Mouse (Mus musculus): ENCODE data around the gene Cracr2a. TPM values are rescaled to one million over a fixed set of nuclear protein-coding genes. Genes with fewer than 3 reads are reported as not detected.

Cracr2a gene
- polyA plus RNA-seq, 1 experiment from 2014 or later, result 0.31 TPM

DNA sequence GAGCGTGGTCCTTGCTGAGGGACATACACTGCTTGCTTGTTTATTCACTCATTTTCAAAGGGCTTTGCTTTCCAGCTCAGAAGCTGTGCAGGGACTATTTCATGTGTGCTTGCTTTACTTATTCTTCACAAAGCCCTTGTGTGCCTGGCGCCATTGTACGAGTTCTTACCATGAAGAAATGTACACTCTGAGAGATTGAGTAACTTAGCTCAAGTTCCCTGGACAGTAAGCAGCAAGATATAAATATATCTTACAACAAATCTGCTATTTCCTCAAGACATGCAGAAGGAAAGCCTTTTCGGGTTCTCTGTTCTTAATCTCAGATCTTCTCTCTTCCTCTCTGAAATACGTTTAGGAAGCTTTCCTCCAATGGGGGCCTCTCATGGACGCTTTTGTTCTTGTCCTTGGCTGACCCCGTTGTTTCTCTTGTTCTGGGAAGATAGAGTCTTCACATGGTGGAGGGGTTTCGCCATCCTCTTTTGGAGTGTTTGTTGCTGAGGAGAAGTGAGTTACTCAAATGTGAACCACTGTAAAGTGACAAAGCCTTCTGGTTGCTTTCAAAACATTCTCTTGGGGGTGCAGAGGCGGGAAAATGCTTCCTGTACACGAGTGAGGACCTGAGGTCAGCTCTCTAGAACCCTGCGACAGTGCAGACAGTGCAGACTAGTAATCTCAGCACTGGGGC lies 12.8 kb downstream of the Cracr2a start:
- Histone ChIP-seq H3K27me3 (no peaks in the 10 kb centered on the region), H3K27ac (replicated peaks) (no peak overlapping the region), H3K4me1 (no peaks in the 10 kb centered on the region), H3K4me3 (no peak overlapping the region), H3K4me2 (replicated peaks) (no peak overlapping the region), H3K36me3 (no peaks in the 10 kb centered on the region), H3K9me3 (no peaks in the 10 kb centered on the region), H3K9ac (replicated peaks) (no peak overlapping the region)
- WGBS, result 79% methylated on average over 11 of the region's 11 CpGs
- no peak for ATAC-seq (replicated peaks)

DNA sequence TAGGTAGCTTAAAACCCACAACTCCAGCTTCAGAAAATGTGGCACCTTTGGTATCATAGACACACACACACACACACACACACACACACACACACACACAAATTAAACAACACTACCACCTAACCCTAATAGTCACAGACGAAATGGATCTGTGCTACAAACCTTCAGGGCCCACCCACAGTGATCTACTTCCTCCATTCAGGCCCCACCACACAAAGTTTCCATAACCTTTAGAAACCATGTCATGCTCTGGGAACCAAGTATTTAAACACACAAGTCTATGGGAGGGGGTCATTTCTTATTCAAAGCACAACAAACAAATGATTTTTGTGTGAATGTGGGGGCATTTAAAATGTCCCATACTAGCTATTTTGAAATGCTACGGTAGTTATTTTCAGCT lies 14.1 kb downstream of the Cracr2a start:
- H3K4me1 ChIP-seq, result no peaks in the 10 kb centered on the region
- H3K27ac ChIP-seq (replicated peaks), result no peak overlapping the region
- no peaks in the 10 kb centered on the region for H3K27me3 ChIP-seq
- no peak overlapping the region for H3K4me3 ChIP-seq
- H3K36me3 ChIP-seq, result no peaks in the 10 kb centered on the region
- ATAC-seq (replicated peaks), result no peak
- 84% methylated on average over 2 of the region's 2 CpGs for WGBS
- no peak overlapping the region for H3K4me2 ChIP-seq (replicated peaks)
- H3K9ac ChIP-seq (replicated peaks), result no peak overlapping the region
- H3K9me3 ChIP-seq, result no peaks in the 10 kb centered on the region

DNA sequence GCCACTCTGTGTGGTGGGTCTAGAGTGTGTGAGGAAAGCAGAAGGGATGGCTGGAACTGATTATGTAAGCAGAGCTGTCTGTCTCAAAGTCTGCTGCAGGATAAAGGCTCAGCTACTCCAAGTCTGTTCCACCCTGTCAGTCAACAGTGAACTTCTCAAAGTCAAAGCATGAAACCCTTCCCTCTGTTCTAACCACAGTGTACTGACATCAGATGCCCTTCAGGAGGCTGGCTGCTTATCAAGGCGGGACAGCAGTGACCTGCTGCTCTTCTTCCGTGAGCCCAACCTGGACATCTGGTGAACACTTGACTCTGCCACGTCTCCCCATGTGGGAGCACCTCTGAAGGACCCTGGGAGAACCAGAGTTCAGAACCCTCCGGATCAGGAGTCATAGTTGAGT lies 16.6 kb downstream of the Cracr2a start:
- ATAC-seq (replicated peaks), result no peak
- H3K9ac ChIP-seq (replicated peaks), result no peak overlapping the region
- no peaks in the 10 kb centered on the region for H3K27me3 ChIP-seq
- no peak overlapping the region for H3K4me3 ChIP-seq
- no peaks in the 10 kb centered on the region for H3K9me3 ChIP-seq
- no peaks in the 10 kb centered on the region for H3K36me3 ChIP-seq
- 84% methylated on average over 4 of the region's 4 CpGs for WGBS
- peaks cover 8% of the 10 kb centered on the region for H3K4me1 ChIP-seq
- H3K27ac ChIP-seq (replicated peaks), result no peak overlapping the region
- no peak overlapping the region for H3K4me2 ChIP-seq (replicated peaks)

DNA sequence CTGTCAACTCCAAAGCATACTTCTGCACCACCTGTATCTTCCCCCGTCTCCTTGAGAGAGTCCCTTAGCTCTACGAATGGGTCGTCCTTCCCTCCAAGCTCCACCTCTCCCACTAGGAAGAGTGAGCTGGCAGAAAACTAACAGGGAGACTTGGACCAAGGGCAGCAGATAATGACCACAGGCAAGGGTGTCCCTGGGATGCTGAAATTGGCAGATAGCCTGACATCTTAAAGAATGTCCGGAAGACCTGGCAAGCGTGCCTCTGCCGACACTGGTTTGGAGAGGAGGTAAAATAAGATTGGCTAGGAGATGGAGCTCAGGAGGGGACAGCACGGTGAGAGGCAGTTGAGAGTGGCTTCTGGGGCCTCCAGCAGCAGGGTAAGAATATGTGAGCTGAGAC lies 17.2 kb downstream of the Cracr2a start:
- ATAC-seq (replicated peaks), result no peak
- WGBS, result 77% methylated on average over 7 of the region's 7 CpGs

DNA sequence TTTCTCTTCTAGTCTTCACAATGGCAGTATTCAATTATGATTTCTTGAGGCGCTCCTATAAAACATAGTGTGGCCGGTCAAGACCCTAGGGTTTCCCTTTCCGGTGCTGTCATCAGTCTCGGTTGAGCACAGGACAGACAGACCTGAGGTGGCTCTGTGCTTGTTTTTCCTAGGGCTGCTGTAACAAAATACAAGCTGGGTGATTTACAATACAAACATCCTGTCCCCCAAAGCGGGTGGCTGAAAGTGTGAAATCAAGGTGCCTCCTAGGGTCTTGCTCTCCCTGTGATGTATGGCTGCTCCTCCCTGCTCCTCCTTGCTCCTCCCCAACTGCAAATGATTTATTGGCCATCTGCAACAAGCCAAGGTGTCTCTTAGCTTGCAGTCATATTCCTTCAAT lies 17.7 kb downstream of the Cracr2a start:
- H3K27me3 ChIP-seq, result no peaks in the 10 kb centered on the region
- H3K4me2 ChIP-seq (replicated peaks), result no peak overlapping the region
- no peak for ATAC-seq (replicated peaks)
- H3K9ac ChIP-seq (replicated peaks), result no peak overlapping the region
- no peak overlapping the region for H3K4me3 ChIP-seq
- H3K9me3 ChIP-seq, result no peaks in the 10 kb centered on the region
- H3K36me3 ChIP-seq, result no peaks in the 10 kb centered on the region
- 84% methylated on average over 5 of the region's 5 CpGs for WGBS
- no peak overlapping the region for H3K27ac ChIP-seq (replicated peaks)
- H3K4me1 ChIP-seq, result peaks cover 9% of the 10 kb centered on the region

More for the DNA sequence above, 17.2 kb downstream of the Cracr2a start:
- H3K4me1 ChIP-seq, result peaks cover 9% of the 10 kb centered on the region
- no peak overlapping the region for H3K27ac ChIP-seq (replicated peaks)
- no peaks in the 10 kb centered on the region for H3K9me3 ChIP-seq
- H3K4me2 ChIP-seq (replicated peaks), result no peak overlapping the region
- H3K36me3 ChIP-seq, result no peaks in the 10 kb centered on the region
- no peak overlapping the region for H3K9ac ChIP-seq (replicated peaks)
- no peak overlapping the region for H3K4me3 ChIP-seq
- no peaks in the 10 kb centered on the region for H3K27me3 ChIP-seq

DNA sequence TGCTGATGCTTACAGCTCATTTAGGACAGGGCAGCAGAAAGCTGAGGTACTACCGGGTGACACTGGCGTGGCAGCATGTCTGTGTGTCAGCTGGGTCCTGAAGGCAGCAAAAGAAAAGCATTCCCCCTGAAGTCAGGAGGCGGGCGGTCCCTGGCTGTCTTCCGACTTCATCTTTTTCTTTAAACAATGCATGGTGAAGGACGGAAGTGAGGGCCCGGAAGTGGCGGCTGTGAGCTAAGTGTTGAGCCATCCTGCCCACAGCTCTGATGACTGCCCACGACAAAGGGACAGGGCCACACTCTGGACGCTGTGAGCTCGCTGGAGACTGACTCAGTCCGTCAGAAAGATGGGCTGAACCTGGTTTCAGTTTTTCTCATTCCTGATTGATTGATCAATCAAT lies 20.8 kb downstream of the Cracr2a start:
- Histone ChIP-seq H3K4me2 (replicated peaks) (peak overlapping the region; percentile 37), H3K27me3 (no peaks in the 10 kb centered on the region), H3K9me3 (no peaks in the 10 kb centered on the region), H3K36me3 (no peaks in the 10 kb centered on the region), H3K4me3 (no peak overlapping the region), H3K9ac (replicated peaks) (no peak overlapping the region), H3K4me1 (peaks cover 9% of the 10 kb centered on the region), H3K27ac (replicated peaks) (no peak overlapping the region)
- WGBS, result 57% methylated on average over 12 of the region's 12 CpGs
- ATAC-seq (replicated peaks), result no peak

DNA sequence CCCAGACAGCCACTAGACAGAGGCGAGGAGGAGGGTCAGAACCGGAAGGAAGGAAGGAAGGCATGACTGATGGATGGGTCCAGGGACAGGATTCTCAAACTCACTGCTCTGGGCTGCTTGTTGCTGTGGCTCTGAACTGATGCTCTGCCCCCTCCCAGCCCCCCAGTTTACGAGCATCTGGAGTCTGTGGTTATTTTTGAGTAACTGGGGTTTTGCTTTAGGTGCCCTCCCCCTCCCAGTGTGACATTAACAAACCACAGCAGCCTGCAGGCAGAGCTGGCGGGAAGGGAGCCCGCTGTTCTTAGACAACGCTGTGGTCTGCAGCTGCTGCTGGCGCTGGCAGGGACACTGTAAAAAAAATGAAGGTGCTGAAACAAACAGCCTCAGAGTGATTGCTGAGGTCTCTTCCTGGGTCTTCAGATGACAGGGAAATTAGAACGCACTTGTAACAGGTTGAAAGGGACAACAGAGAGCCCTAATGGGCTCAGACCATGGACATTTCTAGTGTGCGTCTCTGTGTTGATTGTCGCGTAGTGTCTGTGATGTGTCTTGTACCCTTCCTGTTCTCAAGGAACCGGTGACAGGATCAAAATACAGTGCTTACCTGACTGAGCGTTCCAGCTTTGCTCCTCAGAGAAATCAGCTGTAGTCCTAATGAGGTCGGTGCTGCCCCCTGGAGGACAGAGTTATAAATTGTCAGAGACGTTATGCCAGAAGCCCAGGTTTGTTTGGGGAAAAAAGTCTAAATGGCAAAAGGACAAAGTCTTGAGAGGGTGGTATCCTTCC lies 21.4 kb downstream of the Cracr2a start:
- Histone ChIP-seq H3K4me1 (peaks cover 9% of the 10 kb centered on the region), H3K4me3 (no peak overlapping the region), H3K27ac (replicated peaks) (no peak overlapping the region), H3K36me3 (no peaks in the 10 kb centered on the region), H3K9me3 (no peaks in the 10 kb centered on the region), H3K9ac (replicated peaks) (no peak overlapping the region), H3K4me2 (replicated peaks) (peak overlapping the region; percentile 37), H3K27me3 (no peaks in the 10 kb centered on the region)
- ATAC-seq (replicated peaks), result peak; percentile 70
- WGBS, result 10% methylated on average over 15 of the region's 15 CpGs

DNA sequence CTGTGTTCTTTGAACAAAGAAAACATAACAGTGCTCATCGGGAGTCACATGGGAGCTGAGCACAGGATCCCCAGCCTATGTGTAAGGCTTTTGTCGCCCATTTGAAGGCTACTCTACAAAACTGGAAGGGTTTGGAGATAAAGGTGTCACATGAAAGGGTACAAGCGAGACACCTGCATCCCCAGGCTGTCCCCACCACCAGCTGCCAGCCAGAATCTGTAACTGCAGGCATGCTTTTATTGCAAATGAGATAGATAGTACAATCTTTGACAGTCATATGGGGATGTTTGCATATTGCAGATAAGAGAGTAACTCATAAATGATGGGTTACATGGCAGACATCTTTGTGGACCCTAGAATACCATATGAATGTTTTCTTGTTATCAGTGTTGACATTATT lies 30.3 kb downstream of the Cracr2a start:
- no peak for ATAC-seq (replicated peaks)
- Histone ChIP-seq H3K9me3 (no peaks in the 10 kb centered on the region), H3K4me3 (no peak overlapping the region), H3K4me2 (replicated peaks) (no peak overlapping the region), H3K9ac (replicated peaks) (no peak overlapping the region), H3K36me3 (no peaks in the 10 kb centered on the region), H3K27ac (replicated peaks) (no peak overlapping the region), H3K27me3 (no peaks in the 10 kb centered on the region), H3K4me1 (peaks cover 6% of the 10 kb centered on the region; the same call in 1 of the 2 replicates)
- 72% methylated on average over 3 of the region's 3 CpGs for WGBS

DNA sequence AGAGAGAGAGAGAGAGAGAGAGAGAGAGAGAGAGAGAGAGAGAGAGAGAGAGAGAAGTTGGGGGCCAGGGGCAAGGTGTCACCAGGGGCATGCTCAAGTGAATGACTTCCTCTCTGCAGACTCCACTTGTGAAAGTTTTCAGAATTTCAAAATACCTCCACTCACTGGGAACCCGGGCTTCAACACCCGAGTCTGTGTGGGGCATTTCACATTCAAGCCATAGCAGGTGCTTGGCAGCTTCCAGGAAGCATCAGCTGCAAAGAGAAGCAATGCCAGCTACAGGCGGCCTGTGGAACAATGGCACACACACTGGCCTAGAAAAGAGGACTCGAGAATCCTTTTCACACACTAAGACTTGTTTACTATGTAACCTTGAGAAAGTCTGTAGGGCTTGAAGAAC lies 32.3 kb downstream of the Cracr2a start:
- 25% methylated on average over 4 of the region's 4 CpGs for WGBS
- no peak for ATAC-seq (replicated peaks)

DNA sequence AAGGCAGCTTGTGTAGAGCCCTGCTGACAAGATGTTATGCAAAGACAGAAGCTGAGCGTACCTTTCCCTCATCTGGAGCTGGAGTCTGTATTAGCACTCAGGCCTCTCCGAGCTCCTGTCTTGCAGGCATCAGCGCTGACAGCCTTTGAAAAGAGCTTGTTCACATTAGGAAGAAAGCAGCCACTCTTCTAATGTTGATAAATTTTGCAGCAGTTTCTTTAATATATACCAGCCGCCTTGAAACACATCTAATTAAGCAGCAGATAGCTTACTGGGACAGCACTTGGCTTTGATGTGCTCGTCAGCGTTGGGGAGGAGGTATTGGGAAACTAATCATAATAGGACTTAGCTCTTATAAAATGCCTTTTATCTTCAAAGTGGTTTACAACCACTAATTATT lies 38.1 kb downstream of the Cracr2a start:
- no peak overlapping the region for H3K27ac ChIP-seq (replicated peaks)
- H3K4me3 ChIP-seq, result no peak overlapping the region
- H3K9ac ChIP-seq (replicated peaks), result no peak overlapping the region
- no peak for ATAC-seq (replicated peaks)
- H3K9me3 ChIP-seq, result no peaks in the 10 kb centered on the region
- no peak overlapping the region for H3K4me2 ChIP-seq (replicated peaks)
- H3K4me1 ChIP-seq, result peaks cover 9% of the 10 kb centered on the region; the same call in 1 of the 2 replicates
- WGBS, result 21% methylated on average over 6 of the region's 6 CpGs
- no peaks in the 10 kb centered on the region for H3K36me3 ChIP-seq
- H3K27me3 ChIP-seq, result no peaks in the 10 kb centered on the region

More for the DNA sequence above, 32.3 kb downstream of the Cracr2a start:
- Histone ChIP-seq H3K4me1 (peaks cover 6% of the 10 kb centered on the region; the same call in 1 of the 2 replicates), H3K36me3 (no peaks in the 10 kb centered on the region), H3K4me2 (replicated peaks) (no peak overlapping the region), H3K27me3 (no peaks in the 10 kb centered on the region), H3K27ac (replicated peaks) (no peak overlapping the region), H3K9me3 (no peaks in the 10 kb centered on the region), H3K9ac (replicated peaks) (no peak overlapping the region), H3K4me3 (no peak overlapping the region)

DNA sequence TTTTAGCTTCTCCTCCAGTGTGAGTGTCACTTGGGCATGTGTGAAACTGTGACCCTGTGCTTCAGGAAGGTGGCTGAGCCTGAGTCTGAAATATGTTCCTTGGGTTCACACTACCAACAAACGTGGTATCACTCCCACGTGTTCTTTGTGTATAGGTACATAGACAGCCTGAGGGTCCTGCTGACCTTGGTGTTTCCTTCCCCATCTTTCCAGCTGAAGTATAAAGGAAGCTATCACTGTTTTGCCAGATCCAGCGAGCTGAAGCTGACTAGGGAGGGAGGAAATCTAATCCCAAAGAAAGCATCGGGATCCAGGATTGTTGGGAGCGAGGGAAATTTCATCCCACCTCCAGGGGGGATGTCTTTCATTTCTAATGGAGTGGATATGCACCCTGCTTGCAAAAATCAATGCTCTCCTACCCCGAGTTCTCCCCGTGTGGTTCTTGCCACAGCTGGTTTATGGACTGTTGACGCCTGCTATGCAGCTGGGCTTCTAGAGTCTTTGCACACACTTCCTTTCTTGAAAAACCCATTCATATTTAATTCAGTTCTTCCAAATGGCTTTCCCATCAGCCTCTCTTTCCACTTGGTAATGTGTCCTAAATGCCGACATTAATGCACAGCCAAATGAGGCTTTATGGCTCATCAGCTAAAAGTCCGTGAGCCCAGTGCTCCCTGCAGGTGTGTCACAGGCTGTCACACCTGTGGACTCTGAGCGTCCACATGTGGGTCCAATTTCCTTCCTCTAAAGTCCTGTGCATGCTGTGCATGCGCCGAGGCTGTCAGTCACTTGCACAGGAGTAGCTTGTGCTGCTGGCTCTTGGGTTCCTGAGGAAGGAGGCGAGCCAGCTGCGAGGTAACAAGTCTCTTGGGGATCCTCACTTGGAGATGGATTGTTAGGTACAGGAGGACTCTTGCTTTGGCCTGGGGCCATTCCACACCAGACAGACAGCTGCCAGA lies 44.2 kb downstream of the Cracr2a start:
- Histone ChIP-seq H3K36me3 (no peaks in the 10 kb centered on the region), H3K27ac (replicated peaks) (0 out of 2 replicates have a peak overlapping the region, but pooled peaks have one; percentile 15), H3K4me1 (no peaks in the 10 kb centered on the region), H3K4me2 (replicated peaks) (no peak overlapping the region), H3K27me3 (no peaks in the 10 kb centered on the region), H3K9ac (replicated peaks) (no peak overlapping the region), H3K9me3 (no peaks in the 10 kb centered on the region), H3K4me3 (no peak overlapping the region)
- 72% methylated on average over 15 of the region's 15 CpGs for WGBS
- ATAC-seq (replicated peaks), result no peak; the same call in 1 of the 2 replicates

DNA sequence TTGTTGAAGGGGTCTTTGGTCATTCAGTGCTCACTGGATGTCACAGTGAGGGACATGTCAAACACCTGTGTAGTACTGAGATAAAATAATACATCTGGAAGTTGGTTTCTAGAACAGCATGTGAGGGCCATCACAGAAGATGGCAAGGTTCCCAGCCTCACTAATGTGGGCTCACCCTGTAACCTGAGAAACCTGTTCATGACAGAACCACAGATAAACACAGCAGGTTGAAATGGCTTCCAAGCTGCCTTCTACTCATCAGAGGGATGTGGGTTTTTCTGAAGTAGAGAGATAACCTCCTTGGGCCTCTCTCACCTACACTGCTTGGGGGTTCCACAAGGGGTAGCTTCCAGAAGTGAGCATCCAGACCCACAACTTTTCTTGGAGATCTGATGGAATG lies 48.5 kb downstream of the Cracr2a start:
- Histone ChIP-seq H3K9me3 (no peaks in the 10 kb centered on the region), H3K27ac (replicated peaks) (no peak overlapping the region), H3K4me1 (peaks cover 7% of the 10 kb centered on the region), H3K9ac (replicated peaks) (no peak overlapping the region), H3K36me3 (no peaks in the 10 kb centered on the region), H3K27me3 (no peaks in the 10 kb centered on the region), H3K4me2 (replicated peaks) (no peak overlapping the region), H3K4me3 (no peak overlapping the region)
- ATAC-seq (replicated peaks), result no peak
